Mouse (Mus musculus): ENCODE results near the gene Kars.

The Kars gene

DNA sequence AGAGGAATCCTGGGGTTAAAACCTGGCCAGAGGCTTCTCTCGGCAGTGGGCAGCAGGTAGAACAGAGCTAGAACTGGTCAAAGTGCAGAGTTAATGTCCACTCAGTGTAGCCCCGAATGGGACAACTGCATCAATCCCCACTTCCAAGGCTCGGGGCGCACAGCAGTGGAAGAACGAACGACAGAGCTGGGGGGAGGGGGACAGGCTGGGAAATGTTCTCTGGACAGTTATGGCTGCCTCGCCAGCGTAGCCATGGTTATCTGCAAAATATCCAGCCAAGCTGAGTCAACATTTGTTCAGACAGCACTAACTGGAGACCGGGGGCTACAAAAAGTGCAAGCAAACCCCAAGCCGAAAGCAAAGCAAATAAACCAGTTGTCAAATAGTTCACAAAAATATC, 33.0 kb downstream of the Kars start:
- DNase-seq: peak; percentile 62

- DNase-seq: no peak
Measured at GRCm38 (mm10) chr8:111976326-111976725, 34.8 kb downstream of the Kars start.

- no peak for DNase-seq
Measured at GRCm38 (mm10) chr8:111975706-111976105, 35.4 kb downstream of the Kars start.

DNA sequence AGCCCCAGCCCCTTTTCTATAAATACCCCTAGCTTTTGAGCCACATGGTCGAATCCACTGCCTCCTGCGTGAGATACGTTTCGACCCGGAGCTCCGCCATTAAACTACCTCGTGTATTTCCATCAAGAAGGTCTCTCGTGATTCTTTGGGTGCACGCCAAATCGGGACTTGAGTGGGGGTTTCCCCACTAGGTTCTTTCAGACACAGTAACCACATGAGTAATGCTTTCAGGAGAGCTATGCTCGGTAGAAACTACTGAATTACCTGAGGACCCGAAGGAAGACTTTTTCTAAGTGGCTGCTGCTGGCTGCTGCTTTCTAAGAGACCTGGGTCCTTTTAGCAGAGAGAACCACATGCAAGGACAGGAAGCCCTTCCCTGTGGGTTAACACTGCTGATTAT, 37.0 kb downstream of the Kars start:
- no peak for DNase-seq

- no peak for DNase-seq
Measured at GRCm38 (mm10) chr8:111968991-111969390, 42.1 kb downstream of the Kars start.

- no peak for DNase-seq
Measured at GRCm38 (mm10) chr8:111968541-111968940, 42.6 kb downstream of the Kars start.

- DNase-seq: no peak
Measured at GRCm38 (mm10) chr8:111967246-111967870, 43.8 kb downstream of the Kars start.

- DNase-seq: no peak
Measured at GRCm38 (mm10) chr8:111964849-111965561, 46.1 kb downstream of the Kars start.

DNA sequence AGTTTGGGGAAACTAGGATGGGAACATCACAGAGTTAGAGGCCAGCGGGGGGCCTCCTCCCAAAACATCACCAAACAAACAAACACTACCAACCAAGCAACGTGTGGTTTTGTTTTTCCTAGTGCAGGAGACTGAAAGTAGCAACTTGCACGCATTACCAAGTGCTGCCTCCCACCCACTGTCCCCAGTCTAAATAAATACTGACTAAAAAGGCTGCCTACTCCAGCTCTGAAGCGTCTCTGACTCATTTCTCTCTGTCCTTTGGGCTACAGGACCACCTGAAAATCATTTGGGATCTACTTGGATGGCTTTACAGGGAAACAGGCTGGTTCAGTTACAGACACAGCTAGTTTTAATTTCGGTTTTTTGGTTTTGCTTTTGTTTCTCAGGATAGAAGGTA, 46.8 kb downstream of the Kars start:
- DNase-seq: no peak

DNA sequence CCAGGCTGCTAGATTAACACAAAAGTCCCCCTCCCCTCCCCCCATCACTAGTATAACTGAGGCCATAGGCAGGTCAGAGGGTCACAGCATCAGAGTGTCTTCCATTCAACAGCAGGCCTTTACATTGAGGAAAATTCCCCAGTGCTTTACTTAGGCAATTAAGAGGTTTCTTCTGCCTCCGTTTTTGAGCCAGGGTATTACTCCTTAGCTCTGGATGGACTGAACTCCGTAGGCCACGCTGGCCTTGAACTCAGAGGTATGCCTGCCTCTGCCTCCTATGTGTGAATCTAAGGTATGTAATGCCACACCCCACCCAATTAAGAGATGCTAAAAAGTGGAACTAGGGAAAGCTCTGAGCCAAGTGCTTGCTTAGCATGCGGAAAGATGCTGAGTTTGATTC, 47.6 kb downstream of the Kars start:
- no peak for DNase-seq

GRCm38 (mm10) chr8:111963091-111963490, 48.0 kb downstream of the Kars start:
- no peak for DNase-seq

- no peak for DNase-seq
Measured at GRCm38 (mm10) chr8:111962589-111962988, 48.5 kb downstream of the Kars start.

DNA sequence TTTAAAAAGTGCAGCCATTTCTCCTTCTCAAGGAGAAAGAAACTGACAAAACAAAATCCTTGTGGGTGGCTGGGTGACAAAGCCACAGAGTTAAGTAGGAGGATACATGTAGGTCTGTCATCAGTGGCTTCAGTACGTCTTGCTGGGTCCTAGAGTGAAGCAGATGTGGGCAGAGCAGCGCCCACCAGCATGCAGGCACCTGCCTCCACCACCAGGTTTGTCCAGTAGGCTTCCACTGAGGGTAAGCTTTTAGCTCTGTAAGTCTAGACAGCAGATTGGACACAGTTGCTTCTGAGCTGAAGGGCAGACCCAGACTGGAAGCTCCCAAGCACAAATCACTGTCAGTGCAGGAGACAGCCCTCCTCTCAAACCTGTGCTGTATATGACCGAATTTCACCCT, 49.8 kb downstream of the Kars start:
- no peak for DNase-seq

- DNase-seq: no peak
Measured at GRCm38 (mm10) chr8:111960591-111961321, 50.4 kb downstream of the Kars start.

DNA sequence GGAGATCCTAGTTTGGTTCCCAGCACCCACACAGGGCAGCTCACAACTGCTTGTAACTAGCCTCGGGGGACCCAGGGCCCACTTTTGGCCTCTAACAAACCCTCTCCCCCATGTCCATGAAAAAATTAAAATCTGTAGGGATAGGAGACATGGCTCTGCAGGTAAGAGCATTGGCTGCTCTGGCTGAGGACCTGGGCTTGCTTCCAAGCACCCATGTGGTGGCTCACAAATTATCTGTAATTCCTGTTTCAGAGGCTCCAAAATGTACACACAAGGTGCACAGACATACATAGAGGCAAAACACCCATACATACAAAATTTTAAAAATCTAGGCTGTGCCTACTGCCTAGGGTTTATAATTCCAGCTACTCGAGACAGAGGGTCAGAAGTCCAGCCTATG, 53.9 kb downstream of the Kars start:
- DNase-seq: no peak

GRCm38 (mm10) chr8:111955879-111956278, 55.2 kb downstream of the Kars start:
- no peak for DNase-seq

GRCm38 (mm10) chr8:111954844-111955594, 56.1 kb downstream of the Kars start:
- DNase-seq: no peak

DNA sequence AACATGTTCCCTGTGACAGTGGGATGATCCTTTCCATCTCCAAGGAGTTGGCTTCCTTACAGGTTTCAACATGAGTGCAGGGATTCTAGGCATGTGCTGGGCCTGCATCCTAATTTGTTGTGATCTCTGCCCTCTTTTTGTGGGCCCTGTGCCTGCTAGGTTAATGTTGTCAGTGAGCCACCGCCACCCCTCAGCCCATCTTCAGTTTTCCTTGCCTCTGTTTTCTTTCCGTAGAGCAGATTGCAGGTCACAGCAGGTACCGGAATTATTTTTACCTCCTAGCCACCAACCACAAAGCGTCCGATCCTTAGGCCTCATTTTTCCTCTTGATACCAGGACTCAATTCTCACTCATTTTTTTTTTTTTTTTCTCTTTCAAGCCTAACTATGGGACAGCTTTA, 59.2 kb downstream of the Kars start:
- no peak for DNase-seq

- no peak for DNase-seq
Measured at GRCm38 (mm10) chr8:111951317-111951716, 59.8 kb downstream of the Kars start.

DNA sequence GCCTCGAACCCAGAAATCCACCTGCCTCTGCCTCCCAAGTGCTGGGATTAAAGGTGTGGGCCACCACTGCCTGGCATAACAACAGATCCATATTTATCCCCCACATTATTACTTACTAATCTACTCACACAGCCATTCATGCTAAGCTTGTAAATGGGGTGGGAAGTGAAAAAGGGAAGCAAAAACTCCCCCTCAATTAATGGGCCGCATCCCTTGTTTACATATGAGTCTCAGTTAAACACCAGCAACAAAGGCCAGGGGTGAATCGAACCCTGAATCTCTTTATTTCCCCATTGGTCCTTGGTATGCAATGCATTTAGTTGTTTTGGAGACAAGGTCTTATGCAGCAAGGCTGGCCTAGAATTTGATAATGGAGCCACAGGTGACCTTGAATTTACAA, 60.3 kb downstream of the Kars start:
- DNase-seq: no peak

- no peak for DNase-seq
Measured at GRCm38 (mm10) chr8:111947954-111948353, 63.2 kb downstream of the Kars start.

DNA sequence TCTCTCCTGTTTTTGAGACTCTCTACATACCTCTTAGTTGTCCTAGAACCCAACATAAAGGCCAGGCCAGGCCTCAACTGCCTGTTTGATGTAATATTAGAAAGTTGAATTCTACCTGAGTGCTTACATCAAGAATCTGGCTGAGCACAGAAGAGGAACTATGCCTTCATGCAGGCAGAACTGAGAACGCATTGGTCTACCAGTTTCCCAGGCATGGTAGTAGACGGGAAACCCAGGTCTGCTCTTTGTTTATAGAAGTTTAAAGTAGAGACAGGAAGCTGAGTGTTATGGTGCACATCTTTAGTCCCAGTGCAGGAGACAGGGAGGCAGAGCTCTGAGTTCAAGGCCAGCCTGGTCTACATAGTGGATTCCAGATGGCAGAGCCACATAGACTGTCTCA, 64.0 kb downstream of the Kars start:
- no peak for DNase-seq

DNA sequence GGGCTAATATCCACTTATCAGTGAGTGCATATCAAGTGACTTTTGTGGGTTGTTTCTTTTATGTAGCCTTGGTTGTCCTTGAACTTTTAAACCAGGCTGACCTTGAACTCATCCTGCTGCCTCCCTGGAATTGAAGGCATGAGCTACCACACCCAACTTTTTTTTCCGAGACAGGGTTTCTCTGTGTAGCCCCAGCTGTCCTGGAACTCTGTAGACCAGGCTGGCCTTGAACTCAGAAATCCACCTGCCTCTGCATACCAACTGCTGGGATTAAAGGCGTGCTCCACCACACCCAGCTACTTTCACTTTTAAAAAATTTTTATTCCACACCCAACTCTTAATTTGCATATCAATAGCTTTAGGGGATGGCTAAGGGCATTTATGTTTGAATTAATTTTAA, 67.6 kb downstream of the Kars start:
- no peak for DNase-seq

Data from kidney, postnatal 10 days (tissue).